Mouse (Mus musculus) CD4-positive helper T cell, adult 2 months (primary cell): ENCODE measurements around the gene Rap1a.

ENCODE experiments used
- DNase-seq: peaks from one replicate; pipeline ENCODE4 v3.0.0-alpha.2; 2012; ENCODE audit warnings: low read depth, missing footprints, low spot score

Rap1a gene

DNA sequence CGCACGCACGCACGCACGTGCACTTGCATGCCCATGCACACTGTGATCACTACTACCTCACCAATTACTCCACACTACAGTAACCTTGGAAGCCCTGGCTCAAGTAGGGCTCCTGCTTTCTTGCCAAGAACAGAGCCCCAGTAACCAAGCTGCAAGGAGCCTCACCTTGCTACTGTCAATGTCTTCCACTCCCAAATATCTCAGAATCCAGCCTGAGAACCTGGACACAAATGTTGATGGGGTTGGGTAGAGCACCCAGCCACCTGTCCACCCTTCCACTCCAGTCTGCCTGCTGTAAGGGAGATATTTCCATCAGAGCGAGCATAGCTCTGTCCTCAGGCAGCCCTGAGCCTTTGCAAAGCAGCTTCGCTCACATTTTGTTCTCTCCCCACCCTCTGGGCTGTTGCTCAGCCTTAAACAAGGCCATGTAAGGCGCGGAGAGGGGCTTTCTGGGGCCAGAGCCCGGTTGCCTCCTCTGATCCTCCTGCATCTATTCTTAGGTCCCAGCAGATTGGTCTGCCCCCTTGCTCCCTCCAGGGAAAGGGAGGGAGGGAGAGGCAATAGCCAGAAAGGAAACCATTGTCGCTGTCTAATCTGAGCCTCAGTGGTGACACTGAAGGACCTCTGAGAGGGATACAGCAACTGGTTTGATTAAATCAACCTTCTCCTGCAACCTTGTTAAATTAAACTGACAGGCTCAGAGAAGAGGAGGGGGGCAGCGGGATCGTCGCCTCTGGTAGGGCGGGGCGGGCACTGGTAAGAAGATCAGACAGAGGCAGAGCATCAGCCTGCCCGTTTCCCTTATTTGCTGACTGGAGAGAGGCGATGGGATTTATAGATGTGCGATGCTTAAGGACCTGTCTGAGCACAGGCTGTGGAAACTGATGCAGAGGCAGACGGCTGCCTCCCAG is 105.4 kb downstream of the Rap1a start:
- no peak for DNase-seq

DNA sequence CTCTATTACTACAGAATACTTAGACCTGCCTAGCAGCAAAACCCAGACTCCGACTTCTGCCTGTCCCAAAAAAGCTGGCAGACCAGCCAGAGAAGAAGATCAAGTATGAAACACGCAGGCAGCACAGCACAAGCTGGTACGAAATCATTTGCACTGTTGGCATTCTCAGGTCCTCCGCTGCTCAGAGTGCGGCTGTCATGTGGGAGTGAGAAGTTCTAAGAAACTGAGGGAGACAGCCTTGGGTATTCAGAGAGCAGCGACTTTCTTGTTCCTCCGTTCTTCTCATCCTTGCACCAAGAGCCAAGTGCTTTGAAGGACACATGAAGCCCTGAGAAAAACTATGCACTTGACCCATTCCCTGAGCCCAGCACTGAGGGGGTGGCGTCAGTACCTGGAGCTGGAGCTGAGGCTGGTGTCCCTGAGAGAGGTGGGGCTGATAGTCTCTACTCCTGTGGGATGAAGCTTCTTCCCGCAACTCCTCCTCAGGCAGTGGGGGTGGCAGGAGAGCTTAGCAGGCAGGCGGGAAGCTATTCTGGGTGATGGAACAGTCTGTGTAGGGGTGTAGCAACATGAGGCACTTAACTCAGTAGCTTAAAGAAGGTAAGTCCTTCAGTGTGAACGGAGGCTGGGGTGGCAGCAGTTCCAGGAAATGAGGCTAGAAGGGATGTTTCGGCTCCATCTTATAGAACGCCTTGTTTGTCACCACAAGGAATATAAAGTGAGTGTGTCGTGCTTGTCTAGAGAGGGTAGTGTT is 107.6 kb downstream of the Rap1a start:
- DNase-seq: no peak

DNA sequence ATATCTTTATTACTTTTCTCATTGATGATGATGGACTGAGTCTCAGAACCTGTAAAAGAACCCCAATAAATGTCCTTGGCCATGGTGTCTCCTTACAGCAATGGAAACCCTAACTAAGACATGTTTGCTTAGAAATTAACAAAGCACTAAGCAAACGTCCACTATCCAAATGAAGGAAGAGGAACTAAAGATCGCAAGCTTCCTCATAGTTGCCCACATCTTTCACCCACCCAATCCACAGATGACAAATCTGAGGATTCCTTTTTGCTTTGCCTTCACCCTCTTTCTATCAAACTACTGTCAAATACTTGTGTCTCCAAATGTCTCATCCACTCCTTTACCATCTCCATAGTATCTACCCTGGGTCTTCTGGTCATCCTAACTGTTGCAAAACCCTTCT is 112.6 kb downstream of the Rap1a start:
- DNase-seq: no peak

DNA sequence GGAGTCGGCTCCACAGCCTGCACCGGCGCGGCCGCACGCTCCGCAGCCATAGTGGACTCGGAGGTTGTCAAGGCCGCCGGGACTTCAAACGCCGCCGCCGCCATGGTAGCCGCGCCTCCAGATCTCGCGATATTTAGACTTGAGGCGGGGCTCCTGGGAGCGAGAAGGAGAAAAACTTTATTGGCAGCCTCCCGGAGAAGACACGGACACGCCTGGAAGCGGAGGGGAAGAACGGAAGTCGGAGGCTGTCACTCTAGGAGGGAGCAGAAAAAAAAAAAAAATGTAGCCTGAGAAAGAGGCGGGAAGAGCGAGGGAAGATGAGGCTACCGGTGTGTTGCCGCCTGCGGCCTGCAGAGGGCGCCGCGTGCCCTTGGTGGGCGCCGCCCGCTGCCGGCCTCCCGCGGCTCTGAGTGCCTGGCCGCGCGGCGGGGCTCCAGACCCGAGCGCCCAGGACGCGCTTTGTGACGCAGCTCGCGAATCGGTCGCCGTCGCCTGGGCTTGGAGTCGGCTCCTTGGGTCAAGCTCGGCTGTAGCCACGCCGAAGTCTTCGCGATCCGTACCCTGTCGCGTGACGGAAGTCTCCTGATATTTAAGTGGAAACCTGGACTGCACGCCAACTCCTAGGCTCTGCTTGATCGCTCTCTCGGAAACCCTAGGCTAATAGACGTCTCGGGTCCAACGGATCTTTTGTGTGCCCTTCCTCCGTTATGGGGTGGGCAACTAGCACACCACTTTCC is 113.6 kb downstream of the Rap1a start, which contains the start of gene Ddx20:
TSS of gene Ddx20 (minus strand) at position 251 of the 737 bp plus-strand sequence.
- peak; percentile 98 for DNase-seq

DNA sequence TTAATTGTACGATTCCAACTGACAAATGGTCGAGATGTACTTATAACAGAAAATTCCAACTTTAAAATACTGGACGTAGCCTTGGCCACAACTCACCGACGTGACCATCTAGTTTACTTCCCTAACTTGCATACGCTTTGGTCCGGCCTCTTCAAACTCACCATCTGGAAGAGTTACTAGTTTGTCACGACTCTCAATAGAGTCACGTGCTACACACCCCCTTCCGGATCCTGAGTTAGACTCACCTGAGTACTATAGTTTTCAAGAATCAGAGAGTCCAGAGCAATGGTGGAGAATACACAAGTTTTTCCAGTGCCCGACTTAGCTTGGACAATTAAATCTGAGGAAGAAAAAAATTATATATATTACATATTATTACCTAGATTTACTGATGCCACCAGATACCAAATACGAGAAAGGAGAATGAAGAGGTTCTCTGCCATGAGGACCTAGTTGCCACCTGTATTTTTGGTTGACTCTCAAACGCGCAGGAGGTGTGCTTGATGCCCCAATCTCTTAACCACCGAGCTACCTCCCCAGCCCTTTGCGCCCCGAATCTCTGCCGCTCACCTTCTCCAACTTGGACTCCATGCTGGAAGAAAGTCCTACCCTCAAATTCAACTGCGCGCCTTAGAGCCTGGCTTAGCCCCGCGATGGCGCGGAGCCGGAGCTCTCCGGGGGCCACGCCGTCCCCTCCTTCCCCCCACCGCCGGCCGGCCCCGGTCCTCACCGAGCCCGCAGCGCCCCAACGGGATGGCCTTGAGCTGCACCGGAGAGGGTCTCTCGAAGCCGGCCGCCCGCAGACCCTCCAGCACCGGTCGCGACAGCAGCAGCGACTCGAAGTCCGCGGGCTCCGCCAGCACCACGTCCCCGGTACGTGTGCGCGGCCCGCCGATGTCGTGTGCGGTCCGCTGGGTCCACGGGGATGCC is 114.5 kb downstream of the Rap1a start:
- DNase-seq: no peak

DNA sequence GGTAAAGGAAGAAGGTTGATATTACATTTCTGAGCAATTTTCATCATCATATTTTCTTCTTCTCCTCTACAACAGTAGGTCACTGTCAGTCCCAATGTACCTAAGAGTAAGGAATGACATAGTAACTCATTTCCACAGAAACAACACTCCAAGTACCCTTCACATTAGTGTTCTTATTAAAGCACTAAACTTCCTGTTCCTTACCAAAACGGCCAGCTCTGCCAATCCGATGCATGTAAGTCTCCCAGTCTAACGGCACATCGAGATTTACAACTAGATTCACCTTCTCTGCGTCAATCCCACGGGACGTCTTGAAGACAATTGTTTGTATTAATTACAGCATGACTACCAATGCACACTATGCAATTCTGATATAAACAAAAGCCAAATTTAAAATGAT is 120.8 kb downstream of the Rap1a start:
- no peak for DNase-seq
